Mouse (Mus musculus) thymus, adult 2 months (tissue): ENCODE results near the gene Ap1g2.

ENCODE experiments used
- CTCF ChIP-seq: fragments of 200-500 bp; IDR thresholded peaks from 2 replicates; pipeline ENCODE4 v1.5.1; 2012; ENCODE audit warnings: mild to moderate bottlenecking, control low read depth, low read length, moderate library complexity, borderline replicate concordance; ENCODE audit not compliant: control insufficient read depth, poor library complexity, insufficient read depth; ENCODE audit errors: extremely low read depth
- POLR2A ChIP-seq: fragments of 200-500 bp; IDR thresholded peaks from 2 replicates; pipeline ENCODE4 v1.6.1; 2012; ENCODE audit warnings: mild to moderate bottlenecking, low read length, control low read depth, moderate library complexity; ENCODE audit not compliant: control insufficient read depth, poor library complexity, insufficient read depth; ENCODE audit errors: extremely low read depth

DNA sequence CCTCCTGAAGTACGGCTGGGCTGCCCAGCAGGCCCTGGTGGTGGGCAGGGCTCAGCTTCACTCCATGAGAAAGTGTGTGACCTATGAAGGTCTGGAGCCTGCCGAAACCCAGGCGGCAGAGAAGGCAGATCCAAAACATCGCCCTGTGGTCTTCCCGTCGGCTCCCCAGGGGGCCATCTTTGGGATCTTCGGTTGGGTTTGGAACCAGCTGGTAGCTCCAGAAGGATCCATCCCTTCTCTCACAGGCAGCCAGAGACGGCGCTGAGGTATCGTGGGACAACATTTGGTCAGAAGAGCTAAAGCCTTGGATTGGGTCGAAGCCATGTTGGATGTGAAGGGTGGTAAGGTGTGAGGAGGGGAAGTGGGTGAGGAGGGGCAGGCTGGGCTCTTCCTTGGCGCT is 32.0 kb downstream of the Ap1g2 start:
- TF ChIP-seq POLR2A (no peak), CTCF (no peak)
